Comparison of ENCODE assay signal across 6 mouse cellular contexts in the genomic region with DNA sequence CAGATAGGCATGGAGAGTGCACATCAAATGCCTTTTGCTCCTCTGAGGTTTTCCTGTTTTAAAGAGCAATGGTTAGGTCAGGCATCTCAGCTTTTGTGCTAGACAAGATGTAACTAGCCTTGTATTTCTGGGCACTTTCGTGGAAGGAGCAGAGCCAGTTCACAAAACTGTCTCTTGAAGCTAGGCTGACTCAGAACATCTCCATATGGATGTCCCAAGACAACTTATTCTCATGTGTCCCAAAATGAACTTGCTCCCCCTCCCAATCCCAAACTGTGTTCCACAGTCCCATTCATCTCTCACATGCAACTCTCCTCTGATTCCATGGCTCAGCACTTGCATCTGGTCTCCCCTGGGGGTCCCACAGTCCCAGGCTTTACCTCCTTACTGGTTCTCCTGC.
"Had no signal": no experiment of that assay in that cellular context is flagged by ENCODE, and none has a peak within 500 bp of the region (broad histone marks: within the 10 kb centered on the region; RNA-seq: fewer than 3 reads in every experiment).

No protein-coding gene starts in this region.

- DNase-seq: kidney, adult 2 months; kidney, postnatal 14 days; lung, adult 18-20 months; thymus, adult 2 months; thymus, postnatal 25 days had no signal

- ATAC-seq: intestine, embryonic 16.5 days had no signal
